Mouse (Mus musculus) spleen, postnatal 14 days (tissue): Measurements from ENCODE around the gene Fez2.
A peak's percentile ranks its signal among the peaks of the same experiment; 100 is the strongest.

ENCODE experiments used
- DNase-seq, 2 experiments: peaks; one replicate each; pipeline ENCODE4 v3.0.0; 2021 to 2022; ENCODE audit warnings: low spot score in 2 of 2

Gene Fez2

DNA sequence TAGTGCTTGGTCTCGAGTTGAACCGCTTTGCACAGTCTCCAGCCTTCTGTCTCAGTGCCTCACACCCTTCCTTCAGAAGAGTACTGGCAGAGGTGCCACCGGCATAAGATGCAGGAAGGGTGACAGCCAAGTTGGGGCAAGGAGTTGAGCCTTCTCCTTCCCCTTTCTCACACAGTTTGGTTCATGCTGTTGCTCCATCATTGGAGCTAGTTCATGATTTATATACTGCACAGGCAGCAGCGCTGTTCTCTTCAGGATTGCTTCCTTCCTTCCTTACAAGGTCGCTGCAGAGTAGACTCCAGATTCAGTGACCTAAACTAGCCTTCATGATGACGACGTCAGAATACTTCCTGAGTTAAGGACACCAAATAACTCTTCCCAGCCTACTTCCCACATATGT, 51.9 kb downstream of the Fez2 start:
- DNase-seq = no peak

DNA sequence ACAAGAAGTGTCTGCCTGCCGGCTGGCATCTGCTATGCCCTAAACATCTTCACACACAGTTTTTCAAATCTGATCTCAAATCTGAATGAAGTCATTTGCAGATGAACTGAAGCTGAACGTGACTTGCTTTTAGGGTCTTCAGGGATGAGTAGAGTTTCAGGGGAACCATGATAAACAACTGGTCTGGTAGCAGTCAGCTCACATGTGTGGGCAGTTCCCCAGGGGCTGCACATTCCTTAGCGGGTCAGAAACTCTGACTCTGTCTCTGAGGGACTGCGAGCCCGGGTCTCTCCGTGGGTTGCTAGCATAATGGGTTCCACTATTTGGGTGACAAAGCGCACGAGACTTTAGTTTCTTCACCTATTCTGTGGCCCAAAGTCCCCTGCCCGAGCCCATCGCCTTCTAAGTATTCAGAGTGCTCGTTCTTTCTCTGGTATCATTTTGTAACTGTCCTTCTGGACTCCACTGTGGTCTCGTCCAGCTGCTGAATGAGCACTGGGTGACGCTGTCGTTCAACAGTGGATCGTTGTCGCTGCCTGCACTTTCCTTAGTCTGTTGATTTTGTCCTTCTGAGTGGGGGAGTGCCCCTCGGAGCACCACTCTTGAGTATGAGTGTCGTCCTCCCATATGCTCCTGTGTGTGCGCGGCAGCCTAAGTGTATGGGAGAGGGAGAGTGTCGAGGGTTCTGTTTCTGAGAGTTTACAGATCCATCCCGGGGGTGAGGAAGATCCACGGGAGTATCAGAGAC, 53.2 kb downstream of the Fez2 start:
- no peak for DNase-seq

DNA sequence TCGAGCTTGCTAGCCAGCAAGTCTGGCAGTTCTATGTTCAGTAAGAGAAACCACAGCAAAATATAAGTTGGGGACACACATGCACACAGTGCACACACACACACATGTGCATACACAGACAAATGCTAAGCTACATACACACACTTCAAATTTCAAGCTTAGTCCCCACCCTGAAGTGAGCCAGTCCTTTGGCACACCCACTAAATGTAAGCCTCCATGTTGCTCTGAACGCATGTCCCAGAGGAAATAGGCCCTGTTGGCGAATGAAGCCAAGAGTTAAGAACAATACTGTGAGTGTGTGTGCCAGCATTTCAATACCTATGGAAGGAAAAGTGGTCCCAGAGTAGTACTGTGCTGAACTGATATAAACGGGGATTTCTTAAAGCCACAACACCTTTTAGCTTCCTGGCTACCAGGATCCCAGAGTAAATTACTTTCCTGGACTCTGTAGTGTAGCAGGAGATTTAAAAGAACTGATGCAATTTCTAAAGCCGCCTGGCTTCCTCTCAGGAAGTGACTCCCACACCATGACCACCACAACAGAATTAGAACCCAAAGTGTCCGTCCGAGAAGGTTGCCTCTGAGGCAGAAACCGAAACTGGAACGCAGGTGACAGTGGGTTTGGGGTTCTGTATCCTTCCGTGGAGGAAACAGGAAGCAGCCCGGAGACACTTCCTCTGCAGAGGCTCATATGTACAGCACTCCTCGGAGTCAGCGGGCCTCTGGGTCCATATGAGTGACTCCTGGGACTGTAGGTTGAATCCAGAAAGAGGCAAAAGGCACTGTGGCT, 55.8 kb downstream of the Fez2 start:
- peak; percentile 38 to 47 for DNase-seq

DNA sequence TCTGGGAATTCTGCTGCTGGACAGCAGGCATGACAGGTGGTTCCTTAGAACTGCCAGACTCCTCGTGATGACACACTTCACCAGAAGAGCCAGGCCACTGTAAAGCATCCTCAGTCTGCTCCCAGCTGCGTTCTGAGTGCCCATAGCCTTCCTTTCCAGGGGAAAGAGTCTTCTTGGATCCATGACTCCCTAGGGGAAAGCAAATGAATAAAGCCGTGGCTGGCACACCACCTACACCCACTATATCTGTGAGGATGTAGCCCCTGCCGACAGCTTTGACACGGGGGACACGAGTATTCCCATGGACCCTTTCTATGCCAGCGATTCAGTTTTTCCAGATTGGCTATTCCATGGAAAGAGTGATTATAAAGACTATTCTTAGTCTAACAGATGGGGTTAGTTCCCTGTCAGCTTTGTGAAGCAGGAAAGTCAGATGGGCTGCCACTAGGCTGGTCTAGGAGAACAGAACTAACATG, 59.7 kb downstream of the Fez2 start:
- DNase-seq = no peak

DNA sequence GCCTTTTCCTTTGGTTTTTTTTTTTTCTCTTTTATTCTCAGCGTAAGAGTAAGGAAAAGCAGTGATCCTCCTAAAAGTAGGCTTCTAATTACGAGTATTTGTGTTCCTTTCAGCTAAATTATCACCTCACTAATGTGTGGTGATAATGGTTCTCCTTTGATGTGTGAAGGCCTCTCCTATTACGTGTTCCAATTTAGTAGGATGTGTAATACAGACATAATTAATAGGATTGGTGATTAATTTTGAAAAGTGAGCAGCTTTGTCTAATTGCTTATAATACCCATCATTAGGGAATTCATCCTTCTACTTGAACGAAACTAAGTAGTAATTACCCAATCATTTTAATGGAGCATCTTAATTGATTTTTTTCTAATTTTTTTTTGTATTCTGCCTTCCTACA, 60.2 kb downstream of the Fez2 start:
- no peak for DNase-seq

DNA sequence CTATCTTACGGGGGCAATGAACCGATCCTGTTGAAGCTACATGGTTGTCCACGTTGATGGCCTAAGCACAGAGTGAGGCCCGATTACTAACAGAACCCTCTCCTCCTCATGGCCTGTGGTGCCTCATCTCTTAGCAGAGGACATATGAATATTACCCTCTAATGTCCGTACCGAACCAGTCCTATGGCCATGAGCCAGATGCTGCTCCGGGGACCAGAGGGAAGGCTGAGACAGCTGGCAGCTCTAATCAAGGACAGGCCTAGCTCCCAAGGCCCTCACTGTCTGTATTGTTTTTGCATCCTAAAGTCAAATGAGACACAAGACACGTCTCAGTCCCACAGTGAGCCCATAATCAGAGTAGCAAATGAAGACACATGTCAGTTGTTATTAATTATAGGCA, 62.3 kb downstream of the Fez2 start:
- no peak for DNase-seq

DNA sequence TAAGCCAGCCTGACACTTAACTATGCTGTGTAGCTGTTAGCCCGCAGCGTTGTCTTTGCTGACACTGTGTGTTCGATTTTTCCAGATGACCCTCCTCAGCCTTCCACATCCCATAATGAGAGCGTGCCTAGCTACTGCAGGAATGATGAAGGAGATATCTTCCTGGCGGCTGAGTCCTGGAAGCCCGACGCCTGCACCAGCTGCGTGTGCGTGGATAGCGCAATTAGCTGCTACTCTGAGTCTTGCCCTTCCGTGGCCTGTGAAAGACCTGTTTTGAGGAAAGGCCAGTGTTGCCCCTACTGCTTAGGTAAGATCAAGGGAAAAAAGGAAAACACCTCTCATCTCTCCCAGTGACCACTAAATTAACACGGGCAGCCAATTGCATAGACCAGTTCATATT, 63.1 kb downstream of the Fez2 start:
- no peak for DNase-seq

DNA sequence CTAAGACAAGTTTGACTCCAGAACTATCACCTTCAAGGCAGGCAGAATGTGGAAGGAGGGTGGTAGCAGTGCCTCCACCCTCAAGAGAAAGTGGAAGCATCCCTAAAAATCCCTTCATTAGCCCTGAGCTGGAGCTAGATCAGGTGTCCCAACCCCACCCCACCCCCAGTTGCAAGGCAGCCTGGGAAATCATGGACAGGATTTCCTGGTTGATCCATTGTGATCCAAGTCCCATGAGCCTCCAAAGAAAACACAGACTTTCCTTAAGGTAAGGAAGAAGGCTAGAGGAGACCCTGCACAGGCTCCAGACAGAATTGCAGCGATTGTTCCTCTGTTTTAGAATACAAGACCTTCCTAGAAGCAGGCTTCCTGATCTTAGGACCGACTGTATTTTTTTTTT, 63.5 kb downstream of the Fez2 start:
- DNase-seq = no peak

DNA sequence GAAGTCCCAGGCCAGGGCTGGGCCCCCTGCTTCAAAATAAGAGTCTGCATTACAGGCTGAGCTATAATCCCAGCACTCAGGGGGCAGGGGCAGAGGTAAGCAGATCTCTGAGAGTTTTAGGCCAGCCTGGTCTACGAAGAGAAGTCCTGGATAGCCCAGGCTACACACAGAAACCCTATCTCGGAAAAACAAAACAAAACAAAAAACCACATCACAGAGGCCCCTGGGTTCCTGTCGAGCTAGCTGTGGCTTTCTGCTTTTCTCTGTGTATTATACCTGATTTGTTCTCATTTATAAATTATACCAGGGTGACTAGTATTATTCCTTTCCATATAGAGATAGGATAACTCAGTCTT, 65.5 kb downstream of the Fez2 start:
- DNase-seq = no peak

DNA sequence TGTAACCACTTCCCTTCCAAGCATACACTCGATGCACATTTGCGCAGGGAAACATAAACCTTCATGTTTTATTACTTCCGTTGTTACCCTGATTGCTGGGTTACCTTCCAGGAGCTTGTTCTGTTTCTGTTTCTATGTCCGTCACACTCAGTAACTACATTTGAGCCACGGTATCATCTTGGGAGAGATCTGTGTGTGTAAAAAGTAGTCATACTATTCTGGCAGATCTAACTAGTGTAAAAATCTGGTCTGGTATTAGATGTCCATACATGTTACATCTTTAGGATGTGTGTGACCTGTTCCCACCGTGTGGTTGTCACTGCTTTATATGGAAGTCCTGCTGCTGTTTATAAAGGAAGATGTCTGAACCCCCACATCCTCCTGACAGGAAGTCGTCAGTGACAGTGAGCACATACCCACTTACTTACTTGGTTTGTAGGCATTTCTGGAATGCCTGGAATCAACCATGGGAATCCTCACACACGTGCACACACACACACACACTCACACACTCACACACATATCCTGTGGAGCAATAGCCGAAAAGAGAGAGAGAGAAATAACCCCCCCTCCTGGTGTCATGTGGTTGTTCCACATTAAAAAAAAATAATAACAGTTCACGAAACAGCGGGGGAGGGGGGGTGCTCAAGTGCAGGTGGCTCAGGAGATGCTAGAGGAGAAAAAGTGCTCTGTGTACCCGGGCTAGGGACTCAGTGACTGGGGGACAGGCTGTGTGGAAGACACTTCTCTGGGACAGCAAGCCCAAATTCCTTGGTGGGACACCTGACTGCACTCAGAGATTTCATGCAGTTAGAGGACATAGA, 66.1 kb downstream of the Fez2 start:
- no peak for DNase-seq

DNA sequence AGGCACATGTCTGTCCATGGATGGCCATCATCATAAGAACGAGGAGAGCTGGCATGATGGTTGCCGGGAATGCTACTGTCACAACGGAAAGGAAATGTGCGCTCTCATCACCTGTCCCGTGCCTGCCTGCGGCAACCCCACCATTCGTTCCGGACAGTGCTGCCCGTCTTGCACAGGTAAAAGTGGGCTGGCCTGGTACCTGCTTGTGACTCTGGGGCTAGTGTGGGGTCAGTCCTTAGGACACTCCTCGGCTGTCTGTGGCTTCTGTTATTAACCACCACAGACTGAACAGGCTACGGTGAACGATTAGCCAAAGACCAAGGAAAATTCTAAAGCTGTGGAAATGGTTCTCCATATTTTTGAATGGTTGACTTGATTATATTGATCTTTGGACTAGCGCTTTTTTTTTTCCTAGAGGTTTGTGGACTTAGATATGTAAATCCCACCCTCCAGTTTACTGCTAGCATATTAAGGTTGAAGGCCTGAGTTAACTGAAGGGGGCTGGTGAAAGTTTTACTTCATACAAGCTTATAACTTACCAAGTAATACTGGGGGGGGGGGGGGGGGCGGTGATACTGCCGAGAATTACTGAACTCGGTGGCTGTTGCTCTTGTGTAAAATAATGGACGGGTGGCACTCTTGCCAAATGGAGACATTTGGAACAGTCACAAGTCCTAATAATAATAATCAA, 70.7 kb downstream of the Fez2 start:
- no peak for DNase-seq

DNA sequence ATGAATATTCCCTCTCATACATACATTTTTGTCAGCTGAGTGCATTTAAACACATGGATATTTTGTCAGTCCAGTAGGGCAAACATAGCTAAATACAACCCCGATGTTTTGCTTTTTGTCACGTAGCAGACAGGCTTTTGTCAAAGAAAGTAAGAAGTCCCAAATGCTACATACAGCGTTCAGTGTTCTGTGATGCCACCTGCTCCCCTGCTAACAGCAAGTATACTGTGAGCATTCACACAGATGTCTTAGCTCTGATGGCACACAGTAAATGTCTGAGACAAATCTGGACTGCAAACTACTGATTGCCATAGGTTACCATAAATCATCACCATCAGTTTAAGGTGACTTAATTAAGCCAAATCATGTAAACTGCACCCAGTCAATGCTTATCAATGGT, 74.3 kb downstream of the Fez2 start:
- no peak for DNase-seq

DNA sequence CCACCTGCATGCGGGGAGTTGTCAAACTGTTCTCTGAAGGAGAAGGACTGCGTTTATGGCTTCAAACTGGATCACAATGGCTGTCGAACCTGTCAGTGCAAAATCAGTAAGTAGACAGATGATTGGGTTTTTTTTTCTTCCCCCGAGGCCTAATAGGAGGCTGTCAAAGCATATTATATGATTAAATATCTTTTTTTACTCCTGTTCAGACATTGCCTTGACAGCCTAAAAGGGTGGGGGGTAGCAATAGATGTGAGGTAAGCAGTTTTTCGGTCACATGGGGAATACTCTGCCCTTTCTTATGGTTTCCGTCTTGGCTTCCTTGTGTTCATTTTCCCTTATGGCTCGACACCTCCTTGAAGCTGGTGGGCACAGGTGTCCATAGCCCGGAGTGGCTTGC, 82.7 kb downstream of the Fez2 start:
- DNase-seq = no peak

DNA sequence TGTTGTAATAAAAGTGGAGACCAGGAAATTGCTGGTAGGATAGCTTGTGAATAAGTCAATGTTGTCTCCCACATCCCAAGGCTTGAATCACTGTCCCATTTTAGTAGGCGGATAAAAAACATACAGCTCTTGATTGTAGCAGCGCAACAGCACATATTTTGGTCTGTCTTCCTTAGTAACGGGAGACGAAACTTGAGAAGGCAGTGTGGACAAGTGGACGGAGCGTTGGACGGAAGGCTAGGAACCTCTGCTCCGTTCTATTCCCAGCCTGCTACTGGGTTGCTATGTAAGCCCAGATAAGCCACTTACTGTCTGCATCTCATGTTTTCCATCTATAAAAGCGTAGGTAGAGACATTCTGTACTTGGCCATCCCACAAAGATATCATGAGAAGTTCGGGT, 84.7 kb downstream of the Fez2 start:
- no peak for DNase-seq

DNA sequence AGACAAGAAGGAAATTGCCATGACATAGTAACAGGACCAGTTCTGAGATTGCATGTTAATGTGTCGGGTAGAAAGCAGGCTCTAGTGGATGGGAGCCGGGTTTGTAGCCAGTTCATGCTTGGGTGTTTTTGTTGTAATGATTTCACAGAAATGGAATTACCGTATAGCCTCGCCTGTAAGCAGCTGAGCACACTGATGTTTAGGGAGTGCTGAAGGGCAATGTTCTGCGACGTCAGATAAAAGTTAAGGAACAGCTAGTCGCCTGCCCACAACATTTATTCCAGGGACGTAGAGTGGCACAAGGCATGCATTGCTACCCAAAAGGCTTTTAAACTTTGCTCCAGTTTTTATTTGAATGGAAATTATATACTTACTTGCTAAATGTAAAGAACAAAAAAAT, 86.5 kb downstream of the Fez2 start:
- DNase-seq = no peak

DNA sequence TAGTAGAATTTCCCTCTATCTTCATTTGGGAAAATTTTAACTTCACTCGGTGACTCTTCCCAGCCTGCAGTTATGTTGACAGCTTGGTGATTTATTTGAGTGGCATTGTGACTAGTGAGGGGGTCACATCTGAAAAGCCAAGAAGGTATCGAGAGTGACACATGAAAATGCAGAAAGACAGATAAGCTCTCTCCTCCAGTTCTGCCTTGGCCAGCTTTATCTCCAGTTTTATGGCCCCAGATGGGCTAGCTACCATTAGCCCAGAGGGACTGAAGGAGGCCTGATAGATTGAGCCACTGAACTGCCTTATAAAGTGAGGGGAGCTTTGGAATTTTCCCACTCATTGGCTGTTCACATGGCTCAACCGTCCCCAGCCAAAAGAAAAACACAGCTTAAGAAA, 89.7 kb downstream of the Fez2 start:
- DNase-seq = no peak

DNA sequence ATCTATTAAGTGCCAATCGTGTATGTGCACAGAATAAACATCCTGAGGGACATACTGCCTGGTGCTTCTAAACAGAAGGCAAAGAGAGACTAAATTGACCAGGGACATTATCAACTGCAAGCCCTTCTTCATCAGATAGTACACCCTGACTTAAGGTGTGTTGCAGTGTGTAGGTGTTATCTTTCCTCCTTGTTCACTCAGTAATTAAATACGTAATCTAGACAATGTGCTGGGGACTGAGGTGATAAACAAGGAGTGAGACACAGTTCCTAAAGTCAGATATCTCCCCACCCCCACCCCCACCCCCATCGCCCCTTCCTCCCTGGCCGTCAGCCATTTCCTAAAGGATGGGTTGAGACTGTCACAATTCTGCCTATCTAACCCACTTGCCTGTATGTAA, 90.8 kb downstream of the Fez2 start:
- no peak for DNase-seq

DNA sequence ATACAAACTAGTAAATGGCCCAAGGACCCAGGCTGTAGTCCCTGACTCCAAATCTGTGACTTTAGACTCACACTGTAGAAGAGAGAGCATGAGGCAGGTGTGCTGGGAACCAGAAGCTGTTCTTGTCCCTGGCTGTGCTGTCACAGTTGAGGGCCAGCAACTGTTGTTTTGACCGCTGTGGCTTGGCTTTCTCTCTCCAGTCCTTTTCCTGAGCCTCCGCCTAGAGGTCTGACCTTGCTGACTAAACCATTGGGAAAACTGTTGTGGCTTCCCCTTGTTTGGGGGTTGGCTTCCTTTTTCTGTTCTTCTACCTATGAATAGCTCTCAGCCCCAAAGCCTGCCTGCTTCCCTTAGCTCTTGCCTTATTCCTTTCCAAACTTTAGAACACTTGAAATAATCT, 91.6 kb downstream of the Fez2 start:
- DNase-seq = no peak

DNA sequence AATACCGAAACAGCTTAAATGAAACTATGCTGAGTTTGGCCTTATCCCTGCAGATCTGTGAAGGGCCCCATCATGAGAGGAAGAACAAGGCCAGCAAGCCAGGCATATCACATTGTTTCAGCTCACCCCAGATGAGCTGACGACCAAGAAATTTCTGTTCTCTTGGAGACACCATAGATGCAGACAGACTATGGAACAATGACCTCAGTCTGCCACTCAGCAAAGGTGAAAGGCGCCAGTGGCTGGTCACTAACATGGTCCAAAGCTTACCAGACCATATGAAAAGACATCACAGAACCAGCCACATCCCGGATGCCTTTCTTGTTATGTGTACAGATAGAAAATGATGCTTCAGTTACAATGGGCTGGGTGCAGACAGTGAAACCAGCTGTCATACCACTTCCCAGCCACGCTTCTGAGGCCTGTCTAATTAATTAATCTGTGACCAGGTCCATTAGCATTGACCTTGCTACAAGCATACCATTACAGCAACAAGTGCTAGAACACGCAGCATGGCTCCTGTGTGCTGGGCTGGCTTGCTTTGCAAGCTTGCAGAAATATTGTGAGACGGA, 92.1 kb downstream of the Fez2 start:
- DNase-seq = no peak

DNA sequence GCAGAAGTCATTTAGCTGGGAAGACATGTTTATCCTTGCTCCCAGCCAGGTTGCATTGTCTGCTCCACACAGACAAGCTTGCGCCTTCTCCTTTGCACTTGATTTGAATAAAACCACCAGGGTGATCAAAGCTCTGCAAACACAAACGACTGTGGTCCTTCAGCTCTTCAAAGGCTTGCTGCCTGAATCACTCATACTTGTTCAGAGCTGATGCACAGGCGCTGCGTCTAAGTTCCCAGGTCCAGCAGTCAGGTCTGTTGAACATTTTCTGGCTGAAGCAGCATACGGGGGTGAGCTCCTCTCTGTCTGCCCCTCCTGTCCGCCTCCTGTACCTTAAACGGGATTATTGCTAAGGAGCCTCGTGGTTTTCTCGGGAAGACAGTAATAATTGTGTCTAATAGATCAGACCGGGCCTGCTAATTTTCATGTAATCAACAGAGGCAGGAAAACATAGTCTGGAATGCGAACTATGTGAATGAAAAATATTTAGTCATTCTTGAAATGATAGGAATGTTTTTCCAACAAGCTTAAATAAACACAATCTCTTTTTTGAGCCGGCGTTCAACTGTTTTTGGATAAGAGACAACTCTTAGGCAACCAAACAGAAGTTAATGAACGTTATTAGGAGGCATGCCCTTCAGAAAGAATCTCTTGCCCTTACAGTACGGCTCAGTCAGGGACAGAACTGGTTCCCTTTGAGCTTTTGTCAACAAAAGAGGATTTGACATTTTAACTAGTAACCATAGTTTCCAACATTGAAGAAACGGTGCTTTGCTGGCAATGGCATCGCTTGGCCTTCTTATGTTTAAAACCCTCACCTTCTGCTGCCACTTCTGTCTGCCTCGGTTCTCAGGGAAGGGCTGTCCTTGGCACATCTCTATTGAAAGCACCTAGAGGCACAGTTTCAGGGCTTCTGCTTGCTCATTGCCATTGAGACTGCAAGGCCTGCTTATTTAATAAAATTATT, 95.3 kb downstream of the Fez2 start:
- DNase-seq = no peak
